Mouse (Mus musculus) forebrain, embryonic 14.5 days (tissue): Measurements from ENCODE around the gene Lpin2. TPM values are rescaled to one million over a fixed set of nuclear protein-coding genes. Genes with fewer than 3 reads are reported as not detected.

Experiments used
- ATAC-seq: fragments of 200-750 bp; cut with Nextera tagmentation; 2 replicates; pipeline ENCODE4 v1.8.0; 2017; ENCODE audit warnings: mild to moderate bottlenecking, moderate library complexity
- DNase-seq: peaks from one replicate; pipeline ENCODE4 v3.0.0-alpha.2; 2015; ENCODE audit warnings: low spot score
- H3K27ac ChIP-seq: fragments of 300-500 bp; sonication (generic); 2 replicates; pipeline ENCODE4 v1.5.1; 2014; ENCODE audit warnings: low read depth, mild to moderate bottlenecking, control low read depth, low read length, moderate library complexity
- H3K27me3 ChIP-seq: fragments of 300-500 bp; sonication (generic); replicated peaks from 2 replicates; pipeline ENCODE4 v1.6.1; 2014; ENCODE audit warnings: low read length, control low read depth, mixed read lengths; ENCODE audit not compliant: control insufficient read depth, insufficient read depth
- H3K36me3 ChIP-seq: fragments of 300-500 bp; sonication (generic); 2 replicates; pipeline ENCODE4 v1.6.1; 2014; ENCODE audit warnings: low read length, control low read depth; ENCODE audit not compliant: control insufficient read depth, insufficient read depth
- H3K4me1 ChIP-seq: fragments of 300-500 bp; sonication (generic); 2 replicates; pipeline ENCODE4 v1.6.1; 2014; ENCODE audit warnings: antibody characterized with exemption, low read length, control low read depth; ENCODE audit not compliant: control insufficient read depth, insufficient read depth
- H3K4me2 ChIP-seq: fragments of 300-500 bp; sonication (generic); 2 replicates; pipeline ENCODE4 v1.6.1; 2014; ENCODE audit warnings: mild to moderate bottlenecking, control low read depth, low read length
- H3K4me3 ChIP-seq: fragments of 300-500 bp; sonication (generic); 2 replicates; pipeline ENCODE4 v1.5.1; 2014; ENCODE audit warnings: low read depth, low read length, control low read depth
- H3K9ac ChIP-seq: fragments of 300-500 bp; sonication (generic); 2 replicates; pipeline ENCODE4 v1.6.1; 2014; ENCODE audit warnings: mild to moderate bottlenecking, low read length, control low read depth, moderate library complexity
- H3K9me3 ChIP-seq: fragments of 300-500 bp; sonication (generic); replicated peaks from 2 replicates; pipeline ENCODE4 v1.6.1; 2016; ENCODE audit warnings: low read length, control low read depth, mixed read lengths; ENCODE audit not compliant: control insufficient read depth
- WGBS: fragments of 180-500 bp; shearing (Covaris S2); extraction: QIAGEN DNeasy Blood & Tissue Kit; methylation state at CpG from one replicate; pipeline ENCODE4 v1.1.7; 2014; 5-methylcytosine and 5-hydroxymethylcytosine counted together
- polyA plus RNA-seq: library from polyadenylated mRNA; unstranded; fragments of >200 nt; fragmentation: Nextera tagmentation; extraction: Ambion mirVana; gene quantifications from 2 replicates; pipeline ENCODE4 v1.2.1, GENCODE M21; 2014

Lpin2 gene
- polyA plus RNA-seq, 1 experiment from 2014 or later = 29.8 TPM

GRCm38 (mm10) chr17:71206136-71206893, 24.0 kb downstream of the Lpin2 start:
- Histone ChIP-seq H3K4me3 (no peak overlapping the region), H3K27me3 (no peaks in the 10 kb centered on the region), H3K4me1 (no peaks in the 10 kb centered on the region), H3K9me3 (peaks cover 3% of the 10 kb centered on the region; the same call in 1 of the 2 replicates), H3K4me2 (no peak overlapping the region), H3K36me3 (no peaks in the 10 kb centered on the region), H3K9ac (no peak overlapping the region), H3K27ac (no peak overlapping the region)
- no peak for DNase-seq
- WGBS = 86% methylated on average over 12 of the region's 12 CpGs
- ATAC-seq = no peak

GRCm38 (mm10) chr17:71207268-71207667, 24.9 kb downstream of the Lpin2 start:
- Histone ChIP-seq H3K4me2 (no peak overlapping the region), H3K4me1 (no peaks in the 10 kb centered on the region), H3K27ac (no peak overlapping the region), H3K27me3 (no peaks in the 10 kb centered on the region), H3K9me3 (peaks cover 3% of the 10 kb centered on the region; the same call in 1 of the 2 replicates), H3K9ac (no peak overlapping the region), H3K4me3 (no peak overlapping the region), H3K36me3 (no peaks in the 10 kb centered on the region)
- DNase-seq (no peak), ATAC-seq (no peak)
- 96% methylated on average over 3 of the region's 3 CpGs for WGBS

- Histone ChIP-seq H3K4me2 (no peak overlapping the region), H3K9me3 (peaks cover 3% of the 10 kb centered on the region; the same call in 1 of the 2 replicates), H3K4me1 (no peaks in the 10 kb centered on the region), H3K27me3 (no peaks in the 10 kb centered on the region), H3K27ac (no peak overlapping the region), H3K9ac (no peak overlapping the region), H3K4me3 (no peak overlapping the region), H3K36me3 (no peaks in the 10 kb centered on the region)
- no peak for ATAC-seq
- no peak for DNase-seq
- 97% methylated on average over 1 of the region's 1 CpGs for WGBS
These were observed 26.0 kb downstream of the Lpin2 start for GRCm38 (mm10) chr17:71208376-71208775.

- H3K9me3 ChIP-seq = peaks cover 3% of the 10 kb centered on the region; the same call in 1 of the 2 replicates
- no peaks in the 10 kb centered on the region for H3K4me1 ChIP-seq
- WGBS = 91% methylated on average over 1 of the region's 1 CpGs
- no peak overlapping the region for H3K4me2 ChIP-seq
- H3K36me3 ChIP-seq = no peaks in the 10 kb centered on the region
- no peak for DNase-seq
- no peak for ATAC-seq
- H3K27ac ChIP-seq = no peak overlapping the region
- no peak overlapping the region for H3K9ac ChIP-seq
- H3K27me3 ChIP-seq = no peaks in the 10 kb centered on the region
- no peak overlapping the region for H3K4me3 ChIP-seq
These were observed 26.6 kb downstream of the Lpin2 start for GRCm38 (mm10) chr17:71208921-71209320.

GRCm38 (mm10) chr17:71209936-71210335, 27.6 kb downstream of the Lpin2 start:
- 87% methylated on average over 3 of the region's 3 CpGs for WGBS
- H3K27ac ChIP-seq = no peak overlapping the region
- ATAC-seq = no peak

GRCm38 (mm10) chr17:71211962-71212646, 29.7 kb downstream of the Lpin2 start:
- H3K36me3 ChIP-seq = no peaks in the 10 kb centered on the region

More at GRCm38 (mm10) chr17:71209936-71210335, 27.6 kb downstream of the Lpin2 start:
- no peak for DNase-seq
- Histone ChIP-seq H3K9me3 (peaks cover 3% of the 10 kb centered on the region; the same call in 1 of the 2 replicates), H3K4me1 (no peaks in the 10 kb centered on the region; the same call in 1 of the 2 replicates), H3K4me3 (no peak overlapping the region), H3K36me3 (no peaks in the 10 kb centered on the region), H3K27me3 (no peaks in the 10 kb centered on the region), H3K4me2 (no peak overlapping the region), H3K9ac (no peak overlapping the region)

GRCm38 (mm10) chr17:71213666-71214065, 31.3 kb downstream of the Lpin2 start:
- H3K4me3 ChIP-seq = no peak overlapping the region
- no peak overlapping the region for H3K4me2 ChIP-seq
- no peaks in the 10 kb centered on the region for H3K27me3 ChIP-seq
- H3K36me3 ChIP-seq = peaks cover 3% of the 10 kb centered on the region; the same call in 1 of the 2 replicates
- no peak overlapping the region for H3K27ac ChIP-seq
- DNase-seq = no peak
- no peaks in the 10 kb centered on the region; the same call in 1 of the 2 replicates for H3K4me1 ChIP-seq
- ATAC-seq = no peak
- no peak overlapping the region for H3K9ac ChIP-seq
- H3K9me3 ChIP-seq = no peaks in the 10 kb centered on the region
- 94% methylated on average over 1 of the region's 1 CpGs for WGBS

More at GRCm38 (mm10) chr17:71211962-71212646, 29.7 kb downstream of the Lpin2 start:
- ATAC-seq (no peak), DNase-seq (no peak)
- no peak overlapping the region for H3K9ac ChIP-seq
- H3K4me3 ChIP-seq = no peak overlapping the region
- peaks cover 3% of the 10 kb centered on the region; the same call in 1 of the 2 replicates for H3K9me3 ChIP-seq
- 80% methylated on average over 6 of the region's 6 CpGs for WGBS
- H3K27ac ChIP-seq = no peak overlapping the region
- H3K4me1 ChIP-seq = no peaks in the 10 kb centered on the region; the same call in 1 of the 2 replicates
- H3K27me3 ChIP-seq = no peaks in the 10 kb centered on the region
- H3K4me2 ChIP-seq = no peak overlapping the region

GRCm38 (mm10) chr17:71214514-71215240, 32.3 kb downstream of the Lpin2 start:
- 86% methylated on average over 17 of the region's 17 CpGs for WGBS
- ATAC-seq (no peak), DNase-seq (no peak)
- Histone ChIP-seq H3K27ac (no peak overlapping the region), H3K27me3 (no peaks in the 10 kb centered on the region), H3K4me3 (no peak overlapping the region), H3K4me2 (no peak overlapping the region), H3K9ac (no peak overlapping the region), H3K9me3 (no peaks in the 10 kb centered on the region), H3K36me3 (peaks cover 3% of the 10 kb centered on the region; the same call in 1 of the 2 replicates), H3K4me1 (no peaks in the 10 kb centered on the region; the same call in 1 of the 2 replicates)
